Mouse (Mus musculus): Measurements from ENCODE around the gene Entpd2.
"Not testable (repeated sequence)": the region's sequence is repeated elsewhere in the genome, so short reads cannot be mapped to it uniquely, and the experiment has no call there.

Gene Entpd2

GRCm38 (mm10) chr2:25394281-25395221 lies 1.1 kb upstream of the Entpd2 start:
- DNase-seq, result peak; percentile 98

- peak; percentile 94 for DNase-seq
Observed at GRCm38 (mm10) chr2:25396597-25396983, 916 bp downstream of the Entpd2 start.

- DNase-seq, result peak; percentile 90
Observed at GRCm38 (mm10) chr2:25397010-25397409, 1.3 kb downstream of the Entpd2 start.

GRCm38 (mm10) chr2:25398065-25398464 lies 2.4 kb downstream of the Entpd2 start:
- peak; percentile 90 for DNase-seq

- DNase-seq, result peak; percentile 85
Observed at GRCm38 (mm10) chr2:25399051-25399450, 3.4 kb downstream of the Entpd2 start, which contains the start of gene Npdc1. Gene Npdc1, plus strand, starts transcription at chr2:25399351.

GRCm38 (mm10) chr2:25400291-25400690 lies 4.6 kb downstream of the Entpd2 start:
- DNase-seq, result peak; percentile 98

GRCm38 (mm10) chr2:25400764-25401163 lies 5.1 kb downstream of the Entpd2 start:
- peak; percentile 96 for DNase-seq

GRCm38 (mm10) chr2:25402377-25402971 lies 6.8 kb downstream of the Entpd2 start:
- DNase-seq, result peak; percentile 95

GRCm38 (mm10) chr2:25402972-25403601 lies 7.4 kb downstream of the Entpd2 start:
- DNase-seq, result peak; percentile 99

- no peak for DNase-seq
Observed at GRCm38 (mm10) chr2:25403994-25404393, 8.3 kb downstream of the Entpd2 start.

- DNase-seq, result peak; percentile 86
Observed at GRCm38 (mm10) chr2:25408908-25409307, 13.2 kb downstream of the Entpd2 start.

- not testable (repeated sequence) for DNase-seq
Observed at GRCm38 (mm10) chr2:25413436-25413835, 17.8 kb downstream of the Entpd2 start.

- no peak for DNase-seq
Observed at GRCm38 (mm10) chr2:25417426-25417825, 21.8 kb downstream of the Entpd2 start.

- DNase-seq, result no peak
Observed at GRCm38 (mm10) chr2:25421896-25422295, 26.2 kb downstream of the Entpd2 start.

GRCm38 (mm10) chr2:25422587-25423410 lies 27.1 kb downstream of the Entpd2 start, which contains the start of gene Fut7:
Gene Fut7, plus strand, starts transcription at chr2:25423267.
- DNase-seq, result peak; percentile 95

- no peak for DNase-seq
Observed at GRCm38 (mm10) chr2:25423626-25424025, 28.0 kb downstream of the Entpd2 start.

GRCm38 (mm10) chr2:25425481-25425880 lies 29.8 kb downstream of the Entpd2 start:
- DNase-seq, result no peak

GRCm38 (mm10) chr2:25426721-25427191 lies 31.1 kb downstream of the Entpd2 start:
- no peak for DNase-seq

GRCm38 (mm10) chr2:25427256-25427655 lies 31.6 kb downstream of the Entpd2 start:
- DNase-seq, result no peak

- DNase-seq, result peak; percentile 99
Observed at GRCm38 (mm10) chr2:25428442-25429236, 33.0 kb downstream of the Entpd2 start, which contains the start of gene Abca2. Gene Abca2, plus strand, starts transcription at chr2:25428703.

GRCm38 (mm10) chr2:25429435-25430180 lies 33.9 kb downstream of the Entpd2 start:
- peak; percentile 89 for DNase-seq
